Mouse (Mus musculus) embryonic fibroblast, embryonic 13.5 days (primary cell): ENCODE data around the gene Llgl2.

Experiments used
- CTCF ChIP-seq: IDR thresholded peaks from 2 replicates; pipeline ENCODE4 v1.5.1; 2011; ENCODE audit warnings: mild to moderate bottlenecking, control low read depth, low read length, moderate library complexity, borderline replicate concordance; ENCODE audit not compliant: insufficient read depth
- POLR2A ChIP-seq: IDR thresholded peaks from 2 replicates; pipeline ENCODE4 v1.6.1; 2011; ENCODE audit warnings: low read depth, mild to moderate bottlenecking, control low read depth, low read length, moderate library complexity

DNA sequence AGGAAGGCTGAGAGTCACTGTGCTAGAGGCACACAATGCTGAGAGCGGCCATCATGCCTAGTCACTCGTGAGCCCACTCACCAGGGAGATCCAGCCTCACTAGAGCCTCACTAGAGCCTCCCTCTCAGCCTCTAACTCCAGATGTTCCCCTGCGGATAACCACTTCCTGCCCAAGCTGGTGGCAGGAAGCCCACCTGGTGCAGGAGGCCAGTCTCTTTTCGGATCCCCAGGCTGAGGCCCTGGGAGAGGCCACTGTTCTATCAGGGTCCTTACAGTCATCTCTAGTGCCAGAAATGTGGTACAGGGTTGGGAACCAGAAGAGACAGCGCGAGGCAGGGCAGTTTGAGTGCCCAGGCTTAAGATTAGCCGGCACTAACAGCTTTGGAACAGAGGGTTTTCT, 74.6 kb downstream of the Llgl2 start:
- TF ChIP-seq CTCF (no peak), POLR2A (no peak)
